Mouse (Mus musculus) cortical plate, adult 2 months (tissue): ENCODE measurements at regions not wholly inside any gene's neighbourhood (a gene's known extent, or its start where the extent isn't known, plus 50 kb on each side); places are given as distances from the start of the nearest gene placed in this dataset.

Source experiments
- CTCF ChIP-seq: fragments of 200-500 bp; IDR thresholded peaks from 2 replicates; pipeline ENCODE4 v1.5.1; 2011; ENCODE audit warnings: mild to moderate bottlenecking, control low read depth, low read length; ENCODE audit not compliant: insufficient read depth; ENCODE audit errors: extremely low read depth
- POLR2A ChIP-seq: fragments of 200-500 bp; IDR thresholded peaks from 2 replicates; pipeline ENCODE4 v1.6.1; 2011; ENCODE audit warnings: mild to moderate bottlenecking, low read length, control low read depth; ENCODE audit not compliant: insufficient read depth; ENCODE audit errors: extremely low read depth

DNA sequence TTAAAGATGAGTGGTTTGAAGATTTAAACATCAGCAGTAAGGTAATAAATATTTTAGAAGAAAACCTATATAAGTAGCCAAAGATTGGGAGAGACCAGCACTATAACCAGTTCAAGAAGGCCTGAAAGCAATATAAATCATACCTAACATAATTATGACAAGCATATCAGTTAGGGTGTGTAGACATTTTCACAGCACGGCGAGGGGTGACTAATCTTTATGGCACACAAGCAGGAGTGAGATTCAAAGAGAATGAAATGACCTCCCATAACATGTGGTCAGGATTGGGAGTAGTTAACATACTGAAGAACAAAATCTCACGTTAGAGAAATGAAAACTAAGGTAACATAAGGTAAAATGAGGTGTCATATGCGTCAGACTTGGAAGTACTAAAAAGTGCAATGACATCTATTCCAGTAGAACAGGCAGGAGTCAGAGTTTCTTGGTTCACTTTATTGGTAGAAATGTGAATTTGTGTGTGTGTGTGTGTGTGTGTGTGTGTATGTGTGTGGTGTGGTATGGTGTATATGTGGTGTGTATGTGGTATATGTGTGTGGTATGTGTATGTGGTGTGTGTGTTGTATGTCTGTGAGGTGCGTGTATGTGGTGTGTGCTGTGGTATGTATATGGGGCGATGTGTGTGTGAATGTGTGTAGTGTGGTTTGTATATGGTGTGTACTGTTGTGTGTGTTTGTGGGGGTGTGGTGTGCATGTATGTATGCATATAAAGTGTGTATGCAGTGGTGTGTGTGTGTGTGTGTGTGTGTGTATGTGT, 262.0 kb upstream of the Slc30a5 start:
- TF ChIP-seq POLR2A (no peak), CTCF (no peak)
